Mouse (Mus musculus) large intestine, adult 2 months (tissue): ENCODE data around the gene Ccnf. TPM values are rescaled to one million over a fixed set of nuclear protein-coding genes. Genes with fewer than 3 reads are reported as not detected.
A peak's percentile ranks its signal among the peaks of the same experiment; 100 is the strongest.

ENCODE experiments used
- DNase-seq: peaks from one replicate; pipeline ENCODE4 v3.0.0-alpha.2; 2012; ENCODE audit warnings: low read depth, low spot score
- WGBS: fragments of 180-500 bp; shearing (Covaris S2); methylation state at CpG from one replicate; pipeline ENCODE4 v1.1.7; 2018; 5-methylcytosine and 5-hydroxymethylcytosine counted together
- polyA plus RNA-seq: library from polyadenylated mRNA; depleted of rRNA; stranded (reverse); fragments of >200 nt; gene quantifications from 2 replicates; pipeline ENCODE4 v1.2.3, GENCODE M21; 2012

The Ccnf gene
- polyA plus RNA-seq, 1 experiment: 15.6 TPM

DNA sequence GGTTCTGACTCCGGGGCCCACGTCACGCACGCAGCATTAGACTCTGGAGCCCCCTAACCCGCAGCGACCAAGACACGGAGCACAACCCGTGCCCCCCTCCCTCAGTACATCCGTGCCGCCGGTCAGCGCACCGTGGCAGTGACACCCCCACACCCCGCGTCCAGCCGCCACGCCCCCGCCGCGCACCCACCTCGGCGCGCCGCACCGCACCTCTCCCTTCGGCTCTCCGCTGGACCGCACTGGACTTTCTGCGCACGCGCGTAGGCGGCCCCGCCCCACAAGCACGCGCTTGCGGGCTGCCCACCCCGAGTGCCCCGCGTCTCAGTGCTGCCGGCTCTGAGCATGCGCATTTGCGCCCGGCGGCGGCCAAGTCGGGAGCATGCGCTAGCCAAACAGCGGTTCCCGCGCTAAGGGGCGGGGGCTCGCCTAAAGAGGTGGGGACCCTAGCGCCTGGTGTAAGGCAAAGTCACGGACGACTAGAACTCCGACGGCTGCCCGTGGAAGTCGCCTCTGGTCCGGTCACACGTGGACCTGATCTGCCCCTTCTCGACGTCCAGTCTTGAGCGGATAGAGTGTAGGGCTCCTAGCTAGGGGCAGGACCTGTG is 45.9 kb downstream of the Ccnf start, which contains the start of gene Tbc1d24:
TSS of gene Tbc1d24 (minus strand) at position 279 of the 605 bp plus-strand sequence.
- WGBS: 1% methylated on average over 61 of the region's 65 CpGs
- peak; percentile 31 for DNase-seq

DNA sequence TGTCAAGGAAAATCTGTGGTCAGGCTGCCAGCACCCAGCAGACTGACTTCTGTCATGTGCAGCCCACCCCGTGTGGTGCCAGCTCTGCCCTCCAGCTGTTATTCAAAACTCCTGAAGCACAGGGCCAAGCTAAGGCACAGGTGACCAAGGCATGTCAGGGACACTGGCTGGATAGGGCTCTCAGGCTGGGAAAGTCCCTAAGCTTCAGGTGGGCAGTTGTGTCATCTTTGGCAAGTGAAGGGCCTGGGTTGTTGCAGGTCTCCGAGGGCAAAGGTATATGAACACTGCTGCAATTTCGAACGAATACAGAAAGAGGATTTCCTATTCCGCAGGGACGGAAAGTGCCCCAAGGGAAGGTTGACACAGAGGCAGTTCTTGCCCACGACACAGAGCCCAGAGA is 46.4 kb downstream of the Ccnf start:
- no peak for DNase-seq
- WGBS: 8% methylated on average over 7 of the region's 7 CpGs

DNA sequence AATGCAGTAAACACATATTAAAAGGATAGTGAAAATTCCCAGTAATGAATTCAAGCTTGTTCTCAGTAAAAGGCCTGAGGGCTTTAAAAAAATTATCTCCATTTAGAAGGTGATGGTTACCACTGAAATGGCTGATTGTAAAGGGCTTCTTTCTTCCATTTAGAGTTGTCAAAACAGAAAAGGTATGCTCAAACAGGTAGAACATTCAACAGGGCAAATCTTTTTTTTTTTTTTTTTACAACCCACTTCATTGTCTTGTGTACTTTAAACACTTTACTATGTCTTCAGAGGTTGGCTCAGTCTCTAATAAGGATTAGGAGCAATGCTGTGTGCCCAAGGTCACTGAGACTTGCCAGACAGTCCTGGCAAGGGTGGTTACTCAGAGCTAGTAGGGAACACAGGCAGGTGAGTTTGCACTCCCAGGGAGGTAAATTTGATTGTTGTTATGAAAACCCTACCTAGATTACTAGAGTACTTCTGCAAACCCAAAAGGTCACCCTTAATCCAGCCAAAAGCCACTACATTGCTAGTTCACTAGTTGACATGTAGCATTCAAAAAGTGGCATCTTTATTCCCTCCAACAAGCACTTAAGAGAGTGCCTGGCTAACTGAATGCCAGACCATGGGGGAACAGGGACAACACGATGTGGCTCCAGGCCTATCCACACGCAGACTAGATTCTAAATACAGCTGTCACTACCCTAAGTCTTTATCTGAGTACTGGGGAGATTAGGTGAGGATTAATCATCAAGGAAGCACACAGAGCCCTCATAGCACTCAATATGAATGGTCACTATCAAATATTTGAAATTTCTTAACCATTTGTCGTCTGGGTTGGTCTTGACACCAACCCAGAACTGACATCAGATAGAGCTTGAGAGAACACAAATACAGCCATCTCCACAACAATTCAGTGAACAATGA is 47.4 kb downstream of the Ccnf start:
- DNase-seq: peak; percentile 53
- 53% methylated on average over 3 of the region's 3 CpGs for WGBS

DNA sequence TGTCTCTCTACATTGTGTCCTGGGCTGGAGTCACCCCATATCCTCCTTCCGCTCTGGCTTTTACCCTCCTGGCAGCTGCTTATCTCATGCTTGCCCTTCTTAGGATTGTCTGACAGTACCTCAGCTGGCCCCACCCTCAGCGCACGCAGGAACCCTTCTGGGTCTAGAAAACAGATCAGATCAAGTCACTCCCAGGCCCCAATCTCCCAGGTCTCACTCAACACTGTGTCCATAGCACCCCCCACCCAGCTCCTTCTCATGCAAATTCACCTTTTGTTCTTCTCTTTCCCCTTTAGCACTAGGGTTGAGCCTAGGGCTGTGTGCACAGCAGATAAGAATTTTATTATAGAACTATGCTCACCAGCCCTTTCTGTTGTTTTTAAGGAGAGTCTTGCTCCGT is 48.2 kb downstream of the Ccnf start:
- DNase-seq: peak; percentile 43
- WGBS: 27% methylated on average over 4 of the region's 4 CpGs

GRCm38 (mm10) chr17:24201092-24201491 is 50.2 kb downstream of the Ccnf start:
- peak; percentile 27 for DNase-seq

DNA sequence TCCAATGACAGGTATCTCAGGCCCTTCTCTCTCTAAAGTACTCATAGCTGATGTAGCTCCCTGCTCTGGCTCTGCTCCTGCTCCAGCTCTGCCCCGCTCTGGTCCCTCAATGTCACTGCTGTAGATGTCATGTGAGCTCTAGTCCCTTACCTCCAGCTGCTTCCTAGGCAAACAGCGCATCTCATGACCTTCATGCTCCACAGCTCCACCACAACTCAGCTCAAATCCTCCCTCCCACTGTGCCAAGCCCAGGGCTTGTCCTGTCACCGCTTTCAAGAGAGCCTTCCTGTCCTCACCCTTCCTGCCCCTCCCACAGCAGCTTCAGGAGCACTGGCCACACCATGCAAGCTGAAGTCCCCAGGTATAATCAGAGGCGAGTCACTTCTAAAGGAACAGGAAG is 51.5 kb downstream of the Ccnf start:
- DNase-seq: no peak
- 61% methylated on average over 4 of the region's 4 CpGs for WGBS

More at GRCm38 (mm10) chr17:24201092-24201491, 50.2 kb downstream of the Ccnf start:
- WGBS: 50% methylated on average over 4 of the region's 4 CpGs

DNA sequence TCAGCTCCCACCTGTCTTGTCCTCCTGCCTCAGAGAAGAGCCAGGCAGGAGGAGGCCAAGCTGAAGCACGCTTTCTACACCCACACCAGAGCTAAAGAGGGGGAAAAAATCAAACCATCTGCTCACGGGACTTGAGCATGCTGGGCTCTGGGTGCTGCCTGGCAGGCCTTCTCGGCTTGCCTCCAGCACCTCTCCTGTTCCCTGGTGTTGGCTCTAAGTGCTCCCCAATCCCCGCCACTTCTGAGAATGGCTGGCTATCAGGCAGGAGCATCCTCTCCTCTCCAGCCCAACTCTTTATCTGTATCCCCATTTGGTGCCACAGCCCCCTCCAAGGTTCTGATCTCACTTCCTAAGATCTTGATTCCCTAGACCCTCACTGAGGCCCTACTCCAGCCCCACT is 52.0 kb downstream of the Ccnf start:
- no peak for DNase-seq
- WGBS: 95% methylated on average over 4 of the region's 4 CpGs

DNA sequence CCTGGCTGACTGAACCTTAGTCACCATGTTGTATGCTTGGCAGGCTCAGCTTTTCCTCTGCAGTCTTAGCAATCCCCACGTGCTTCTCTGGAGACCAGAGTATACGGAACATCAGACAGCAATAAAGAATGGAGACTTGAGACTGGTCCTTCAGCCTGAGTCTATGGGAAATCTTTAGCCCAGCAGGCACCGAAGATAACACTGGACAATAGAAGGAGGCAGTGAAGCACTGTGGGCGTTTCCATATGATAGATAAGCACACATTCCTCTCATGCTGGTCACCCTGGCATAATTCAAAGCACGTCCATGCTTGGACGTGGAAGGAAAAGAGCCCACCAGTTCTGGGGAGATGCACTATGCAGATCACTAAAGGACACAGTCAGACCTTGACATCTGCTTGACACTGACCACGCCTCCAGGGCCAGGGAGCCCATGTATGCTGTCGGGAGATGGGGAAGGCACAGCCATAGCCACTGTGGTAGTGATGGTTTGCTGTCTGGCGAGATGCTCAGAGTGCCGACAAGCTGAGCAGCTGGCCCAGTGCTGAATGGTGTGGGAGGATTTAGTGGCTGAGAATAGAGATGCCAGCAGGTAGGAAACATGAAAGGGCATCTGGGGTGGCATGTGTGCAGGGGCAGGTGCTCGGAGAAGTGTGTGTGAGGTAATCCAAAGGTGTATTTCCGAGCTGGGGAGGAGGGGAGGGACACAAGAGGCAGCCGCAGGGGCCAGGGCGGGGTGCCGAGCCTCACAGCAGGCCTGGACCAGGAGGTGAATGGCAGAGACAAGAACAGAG is 54.1 kb downstream of the Ccnf start:
- DNase-seq: no peak
- 69% methylated on average over 15 of the region's 15 CpGs for WGBS

DNA sequence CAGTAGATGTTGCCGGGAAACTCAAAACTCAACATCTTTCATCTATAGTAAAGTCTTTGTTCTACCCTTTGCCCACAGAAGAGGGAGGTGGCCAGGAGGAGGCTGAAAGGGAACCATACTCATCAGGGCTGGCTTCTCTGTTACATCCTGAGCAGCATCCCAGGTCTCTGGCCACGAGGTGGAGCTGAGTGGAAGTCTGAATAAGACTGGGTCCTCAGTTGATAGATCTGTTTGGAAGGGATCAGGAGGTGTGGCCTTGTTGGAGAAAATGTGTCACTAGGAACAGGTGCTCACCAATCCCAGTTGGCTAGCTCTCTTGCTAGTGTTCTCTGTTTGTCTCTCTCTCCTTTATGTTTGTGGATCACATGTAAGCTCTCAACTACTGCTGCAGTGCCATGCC is 55.9 kb downstream of the Ccnf start:
- DNase-seq: no peak
- 63% methylated on average over 2 of the region's 2 CpGs for WGBS

GRCm38 (mm10) chr17:24193769-24194168 is 57.5 kb downstream of the Ccnf start:
- DNase-seq: no peak
- 86% methylated on average over 5 of the region's 5 CpGs for WGBS

GRCm38 (mm10) chr17:24193268-24193667 is 58.0 kb downstream of the Ccnf start:
- WGBS: 90% methylated on average over 8 of the region's 8 CpGs
- DNase-seq: no peak

DNA sequence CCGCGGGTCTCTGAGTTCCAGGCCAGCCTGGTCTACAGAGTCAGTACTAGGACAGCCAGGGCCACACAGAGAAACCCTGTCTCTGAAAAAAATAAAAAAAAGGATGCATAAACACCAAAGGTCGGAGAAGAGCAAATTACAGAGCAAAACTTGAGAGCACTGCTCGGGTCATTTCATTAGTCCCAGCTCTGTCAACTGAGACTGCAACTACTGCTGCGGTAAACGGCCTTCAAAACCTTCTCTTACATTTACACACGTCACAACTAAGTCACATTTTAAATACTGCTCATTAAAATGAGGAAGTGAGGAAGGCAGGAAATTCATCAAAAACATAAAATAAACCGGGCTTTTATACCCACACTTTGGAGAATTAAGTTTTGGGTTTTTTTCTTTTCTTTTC is 58.4 kb downstream of the Ccnf start:
- WGBS: 72% methylated on average over 8 of the region's 8 CpGs
- DNase-seq: no peak

DNA sequence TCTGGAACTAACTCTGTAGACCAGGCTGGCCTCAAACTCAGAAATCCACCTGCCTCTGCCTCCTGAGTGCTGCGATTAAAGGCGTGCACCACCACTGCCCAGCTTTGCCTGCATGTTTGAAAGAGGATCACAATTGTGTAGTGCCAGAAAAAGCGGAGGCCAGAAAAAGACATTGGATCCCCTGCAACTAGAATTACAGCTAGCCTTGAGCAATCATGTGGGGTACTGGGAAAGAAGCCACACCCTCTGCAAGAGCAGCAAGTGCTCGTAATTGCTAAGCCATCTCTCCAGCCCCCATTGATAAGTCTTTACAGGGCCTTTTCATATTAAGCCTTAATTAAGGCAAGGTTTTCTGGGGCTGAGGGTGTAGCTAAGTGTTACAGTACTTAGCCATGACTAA is 59.8 kb downstream of the Ccnf start:
- WGBS: 75% methylated on average over 4 of the region's 4 CpGs
- no peak for DNase-seq

GRCm38 (mm10) chr17:24190934-24191333 is 60.4 kb downstream of the Ccnf start:
- WGBS: 79% methylated on average over 2 of the region's 2 CpGs
- DNase-seq: no peak

- DNase-seq: no peak
- 74% methylated on average over 3 of the region's 3 CpGs for WGBS
Measured at GRCm38 (mm10) chr17:24174259-24174658, 77.0 kb downstream of the Ccnf start.

GRCm38 (mm10) chr17:24173423-24173822 is 77.9 kb downstream of the Ccnf start:
- no peak for DNase-seq
- WGBS: 7% methylated on average over 3 of the region's 3 CpGs
